Mouse (Mus musculus) adrenal gland, postnatal 14 days (tissue): Measurements from ENCODE around the gene Cyb561. TPM values are rescaled to one million over a fixed set of nuclear protein-coding genes. Genes with fewer than 3 reads are reported as not detected.

Experiments
- DNase-seq: peaks from one replicate; pipeline ENCODE4 v3.0.0; 2021; ENCODE audit warnings: mixed read lengths
- total RNA-seq: library from RNA; stranded (reverse); gene quantifications from 2 replicates; pipeline ENCODE4 v1.2.3, GENCODE M21; 2021

Gene Cyb561
- total RNA-seq, 1 experiment from 2014 or later: 142 TPM

- DNase-seq: no peak
Measured at GRCm38 (mm10) chr11:105952111-105952510, 1.0 kb downstream of the Cyb561 start.

GRCm38 (mm10) chr11:105951601-105952044 is 1.5 kb downstream of the Cyb561 start:
- no peak for DNase-seq

- no peak for DNase-seq
Measured at GRCm38 (mm10) chr11:105950519-105950918, 2.6 kb downstream of the Cyb561 start.

- no peak for DNase-seq
Measured at GRCm38 (mm10) chr11:105948255-105948654, 4.9 kb downstream of the Cyb561 start.

GRCm38 (mm10) chr11:105946694-105947154 is 6.4 kb downstream of the Cyb561 start:
- DNase-seq: no peak

- DNase-seq: peak; percentile 57
Measured at GRCm38 (mm10) chr11:105944770-105945672, 8.1 kb downstream of the Cyb561 start.

GRCm38 (mm10) chr11:105944126-105944621 is 9.0 kb downstream of the Cyb561 start:
- peak; percentile 89 for DNase-seq

GRCm38 (mm10) chr11:105943133-105944102 is 9.7 kb downstream of the Cyb561 start:
- DNase-seq: peak; percentile 88

GRCm38 (mm10) chr11:105941973-105942372 is 11.2 kb downstream of the Cyb561 start:
- peak; percentile 62 for DNase-seq

GRCm38 (mm10) chr11:105938771-105939170 is 14.4 kb downstream of the Cyb561 start:
- DNase-seq: no peak

GRCm38 (mm10) chr11:105936974-105937373 is 16.2 kb downstream of the Cyb561 start:
- no peak for DNase-seq

GRCm38 (mm10) chr11:105936200-105936599 is 16.9 kb downstream of the Cyb561 start:
- DNase-seq: peak; percentile 78

- DNase-seq: no peak
Measured at GRCm38 (mm10) chr11:105935496-105935895, 17.6 kb downstream of the Cyb561 start.

GRCm38 (mm10) chr11:105934816-105935215 is 18.3 kb downstream of the Cyb561 start:
- DNase-seq: no peak

GRCm38 (mm10) chr11:105934303-105934711 is 18.8 kb downstream of the Cyb561 start:
- DNase-seq: no peak

GRCm38 (mm10) chr11:105933746-105934145 is 19.4 kb downstream of the Cyb561 start:
- no peak for DNase-seq

- DNase-seq: no peak
Measured at GRCm38 (mm10) chr11:105931380-105931779, 21.8 kb downstream of the Cyb561 start.

GRCm38 (mm10) chr11:105928171-105928570 is 25.0 kb downstream of the Cyb561 start:
- no peak for DNase-seq

GRCm38 (mm10) chr11:105927065-105928030 is 25.8 kb downstream of the Cyb561 start:
- DNase-seq: peak; percentile 83

GRCm38 (mm10) chr11:105922769-105923663 is 30.1 kb downstream of the Cyb561 start:
- DNase-seq: no peak
